Mouse (Mus musculus): ENCODE data around the gene Auts2. TPM values are rescaled to one million over a fixed set of nuclear protein-coding genes. Genes with fewer than 3 reads are reported as not detected.
A peak's percentile ranks its signal among the peaks of the same experiment; 100 is the strongest.

The Auts2 gene
- polyA plus RNA-seq, 1 experiment: 9.2 TPM

DNA sequence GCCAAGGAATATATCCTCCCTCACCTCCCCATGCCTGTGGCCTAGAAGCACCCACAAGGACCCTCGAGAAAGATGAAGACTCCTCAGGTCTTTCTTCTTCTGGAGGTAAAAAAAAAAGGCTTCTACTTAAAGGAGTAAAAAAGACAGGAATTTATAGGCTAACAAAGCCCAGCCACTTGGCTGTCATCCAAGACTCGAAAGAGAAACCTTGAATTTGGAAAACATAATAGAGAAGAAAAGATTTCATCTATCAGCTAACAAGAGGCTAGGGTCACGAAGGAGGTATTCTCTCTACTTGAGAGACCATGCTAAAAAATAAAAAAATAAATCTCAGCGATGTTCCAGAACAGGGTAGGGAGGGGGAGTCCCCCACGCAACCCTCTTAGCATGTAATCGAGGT, 793.9 kb downstream of the Auts2 start:
- no peaks in the 10 kb centered on the region for H3K27me3 ChIP-seq (replicated peaks; ENCODE audit: control insufficient read depth, insufficient read depth, low read length)
- TF ChIP-seq CTCF (conservative IDR thresholded peaks at IDR 0.05; ENCODE audit: insufficient read depth, insufficient read length, low read depth, low read length) (no peak), POLR2A (IDR thresholded peaks at IDR 0.05; ENCODE audit: low read depth, low read length) (no peak)
- 47% methylated on average over 6 of the region's 6 CpGs for WGBS
- DNase-seq: no peak
- no peak overlapping the region for H3K4me3 ChIP-seq (ENCODE audit: insufficient read depth, low read depth, low read length)
- H3K27ac ChIP-seq (ENCODE audit: insufficient read depth, low read depth, low read length): no peak overlapping the region
- no peaks in the 10 kb centered on the region for H3K36me3 ChIP-seq (ENCODE audit: control insufficient read depth, insufficient read depth, low read length)
- H3K4me1 ChIP-seq (ENCODE audit: control insufficient read depth, insufficient read depth, low read length): no peaks in the 10 kb centered on the region

GRCm38 (mm10) chr5:131743069-131743468, 800.1 kb downstream of the Auts2 start:
- TF ChIP-seq CTCF (conservative IDR thresholded peaks at IDR 0.05; ENCODE audit: insufficient read depth, insufficient read length, low read depth, low read length) (no peak), POLR2A (IDR thresholded peaks at IDR 0.05; ENCODE audit: low read depth, low read length) (no peak)
- Histone ChIP-seq H3K27me3 (replicated peaks; ENCODE audit: control insufficient read depth, insufficient read depth, low read length) (no peaks in the 10 kb centered on the region), H3K36me3 (ENCODE audit: control insufficient read depth, insufficient read depth, low read length) (no peaks in the 10 kb centered on the region), H3K27ac (ENCODE audit: insufficient read depth, low read depth, low read length) (no peak overlapping the region), H3K4me3 (ENCODE audit: insufficient read depth, low read depth, low read length) (no peak overlapping the region), H3K4me1 (ENCODE audit: control insufficient read depth, insufficient read depth, low read length) (no peaks in the 10 kb centered on the region)
- WGBS: 48% methylated on average over 8 of the region's 8 CpGs
- DNase-seq: no peak

DNA sequence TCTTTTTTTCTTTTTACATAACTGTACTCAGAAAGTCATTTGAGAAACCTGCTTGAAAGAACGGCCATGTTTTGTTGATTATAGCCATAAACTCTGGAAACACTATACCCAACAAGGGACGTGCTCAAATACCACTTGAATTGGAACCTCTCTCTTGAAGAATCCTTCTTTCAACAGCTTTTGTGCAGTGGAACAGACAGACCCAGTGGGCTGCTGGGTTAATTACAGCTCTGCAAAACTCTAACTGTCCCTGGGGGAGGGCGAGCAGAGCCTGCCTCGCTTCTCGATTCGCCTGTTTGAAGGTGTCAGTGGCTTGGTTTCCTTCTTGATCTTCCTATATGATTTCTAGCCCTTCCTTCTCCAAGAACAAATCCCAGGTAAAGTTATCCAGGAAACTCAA, 805.7 kb downstream of the Auts2 start:
- TF ChIP-seq POLR2A (IDR thresholded peaks at IDR 0.05; ENCODE audit: low read depth, low read length) (no peak), CTCF (conservative IDR thresholded peaks at IDR 0.05; ENCODE audit: insufficient read depth, insufficient read length, low read depth, low read length) (no peak)
- DNase-seq: no peak
- no peaks in the 10 kb centered on the region for H3K27me3 ChIP-seq (replicated peaks; ENCODE audit: control insufficient read depth, insufficient read depth, low read length)

DNA sequence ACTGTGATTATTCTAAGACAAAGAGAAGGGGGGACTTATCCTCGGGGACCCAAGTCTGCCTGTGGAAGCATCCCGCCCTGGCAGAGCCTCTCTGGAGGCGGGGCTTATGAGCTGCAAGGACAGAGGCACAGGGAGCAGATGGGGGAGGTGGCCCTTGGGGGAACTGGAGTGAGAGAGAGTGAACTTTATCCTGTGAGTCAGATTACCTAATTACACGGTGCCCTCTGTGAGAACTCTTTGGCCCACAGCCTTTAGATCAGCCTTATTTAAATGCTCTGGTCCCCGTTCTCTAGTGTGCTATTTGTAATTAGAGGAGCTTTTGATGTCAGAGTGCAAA, 809.9 kb downstream of the Auts2 start:
- H3K36me3 ChIP-seq (ENCODE audit: control insufficient read depth, insufficient read depth, low read length): no peaks in the 10 kb centered on the region
- 24% methylated on average over 5 of the region's 5 CpGs for WGBS
- no peak overlapping the region for H3K27ac ChIP-seq (ENCODE audit: insufficient read depth, low read depth, low read length)
- no peaks in the 10 kb centered on the region for H3K27me3 ChIP-seq (replicated peaks; ENCODE audit: control insufficient read depth, insufficient read depth, low read length)
- TF ChIP-seq CTCF (conservative IDR thresholded peaks at IDR 0.05; ENCODE audit: insufficient read depth, insufficient read length, low read depth, low read length) (no peak), POLR2A (IDR thresholded peaks at IDR 0.05; ENCODE audit: low read depth, low read length) (no peak)
- H3K4me3 ChIP-seq (ENCODE audit: insufficient read depth, low read depth, low read length): no peak overlapping the region
- DNase-seq: peak; percentile 87
- peaks cover 4% of the 10 kb centered on the region; the same call in 1 of the 2 replicates for H3K4me1 ChIP-seq (ENCODE audit: control insufficient read depth, insufficient read depth, low read length)

More for the DNA sequence above, 805.7 kb downstream of the Auts2 start:
- Histone ChIP-seq H3K4me1 (ENCODE audit: control insufficient read depth, insufficient read depth, low read length) (peaks cover 4% of the 10 kb centered on the region; the same call in 1 of the 2 replicates), H3K36me3 (ENCODE audit: control insufficient read depth, insufficient read depth, low read length) (no peaks in the 10 kb centered on the region), H3K27ac (ENCODE audit: insufficient read depth, low read depth, low read length) (no peak overlapping the region), H3K4me3 (ENCODE audit: insufficient read depth, low read depth, low read length) (no peak overlapping the region)
- WGBS: 82% methylated on average over 6 of the region's 6 CpGs

DNA sequence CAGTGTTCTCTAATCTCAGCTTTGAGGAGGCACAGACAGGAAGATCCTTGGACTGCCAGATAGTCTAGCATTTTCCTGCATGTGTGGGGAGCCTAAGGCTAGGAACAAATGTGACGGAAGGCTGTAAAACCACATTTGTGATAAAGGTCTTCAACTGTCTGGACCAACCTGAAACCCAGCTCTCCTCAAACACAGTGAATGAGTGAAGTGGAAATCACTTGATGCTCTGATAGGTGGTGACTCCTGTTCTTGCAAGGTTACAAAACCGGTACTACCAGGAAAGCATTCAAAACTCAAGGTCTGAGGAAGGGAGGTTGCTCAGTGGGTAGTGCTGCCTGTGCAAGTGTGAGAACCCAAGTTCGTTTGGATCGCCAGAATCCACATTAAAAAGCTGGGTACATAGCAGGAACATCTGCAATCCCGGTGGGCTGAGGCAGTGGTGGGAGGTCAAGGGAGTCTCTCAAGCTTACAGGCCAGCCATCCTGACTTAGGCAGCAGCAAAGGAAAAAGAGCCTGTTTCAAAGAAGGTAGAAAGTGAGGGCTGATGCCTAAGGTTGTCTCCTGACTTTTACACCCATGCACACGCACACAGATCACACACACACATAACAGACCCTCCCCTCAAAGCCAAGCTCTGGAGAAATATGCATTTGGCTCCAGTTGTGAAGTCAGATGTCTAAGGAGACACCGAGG, 810.4 kb downstream of the Auts2 start:
- WGBS: 56% methylated on average over 7 of the region's 7 CpGs

DNA sequence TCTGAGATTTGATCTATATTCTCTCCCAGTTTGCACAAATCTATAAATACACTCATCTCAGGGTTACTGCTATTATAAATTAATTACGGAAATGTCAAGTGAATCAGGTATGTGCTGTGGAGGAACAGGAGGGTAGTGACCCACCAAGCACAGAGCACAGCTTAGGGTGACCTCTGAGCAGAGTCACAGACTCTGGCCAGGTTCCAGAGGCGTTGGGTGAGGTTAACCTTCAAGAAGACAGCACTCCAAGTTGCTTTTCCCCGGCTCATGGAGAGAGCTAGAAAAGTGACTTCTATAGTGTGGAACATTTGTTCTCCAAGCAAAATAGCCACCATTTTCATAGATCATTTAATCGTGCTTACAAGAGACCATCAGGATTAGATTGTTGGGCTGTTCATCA, 813.7 kb downstream of the Auts2 start:
- Histone ChIP-seq H3K4me1 (ENCODE audit: control insufficient read depth, insufficient read depth, low read length) (peaks cover 4% of the 10 kb centered on the region; the same call in 1 of the 2 replicates), H3K36me3 (ENCODE audit: control insufficient read depth, insufficient read depth, low read length) (no peaks in the 10 kb centered on the region), H3K27ac (ENCODE audit: insufficient read depth, low read depth, low read length) (no peak overlapping the region), H3K4me3 (ENCODE audit: insufficient read depth, low read depth, low read length) (no peak overlapping the region), H3K27me3 (replicated peaks; ENCODE audit: control insufficient read depth, insufficient read depth, low read length) (no peaks in the 10 kb centered on the region)
- WGBS: 45% methylated on average over 4 of the region's 4 CpGs
- DNase-seq: peak; percentile 54
- TF ChIP-seq CTCF (conservative IDR thresholded peaks at IDR 0.05; ENCODE audit: insufficient read depth, insufficient read length, low read depth, low read length): no peak
- no peak for TF ChIP-seq POLR2A (IDR thresholded peaks at IDR 0.05; ENCODE audit: low read depth, low read length)

More for the DNA sequence above, 810.4 kb downstream of the Auts2 start:
- H3K4me1 ChIP-seq (ENCODE audit: control insufficient read depth, insufficient read depth, low read length): peaks cover 4% of the 10 kb centered on the region; the same call in 1 of the 2 replicates
- H3K4me3 ChIP-seq (ENCODE audit: insufficient read depth, low read depth, low read length): no peak overlapping the region
- H3K27me3 ChIP-seq (replicated peaks; ENCODE audit: control insufficient read depth, insufficient read depth, low read length): no peaks in the 10 kb centered on the region
- no peak for DNase-seq
- TF ChIP-seq CTCF (conservative IDR thresholded peaks at IDR 0.05; ENCODE audit: insufficient read depth, insufficient read length, low read depth, low read length) (no peak), POLR2A (IDR thresholded peaks at IDR 0.05; ENCODE audit: low read depth, low read length) (no peak)
- H3K27ac ChIP-seq (ENCODE audit: insufficient read depth, low read depth, low read length): no peak overlapping the region
- no peaks in the 10 kb centered on the region for H3K36me3 ChIP-seq (ENCODE audit: control insufficient read depth, insufficient read depth, low read length)

- WGBS: 91% methylated on average over 4 of the region's 4 CpGs
- Histone ChIP-seq H3K36me3 (ENCODE audit: control insufficient read depth, insufficient read depth, low read length) (no peaks in the 10 kb centered on the region), H3K4me3 (ENCODE audit: insufficient read depth, low read depth, low read length) (no peak overlapping the region), H3K27ac (ENCODE audit: insufficient read depth, low read depth, low read length) (no peak overlapping the region), H3K27me3 (replicated peaks; ENCODE audit: control insufficient read depth, insufficient read depth, low read length) (no peaks in the 10 kb centered on the region), H3K4me1 (ENCODE audit: control insufficient read depth, insufficient read depth, low read length) (no peaks in the 10 kb centered on the region)
- DNase-seq: no peak
- TF ChIP-seq CTCF (conservative IDR thresholded peaks at IDR 0.05; ENCODE audit: insufficient read depth, insufficient read length, low read depth, low read length) (no peak), POLR2A (IDR thresholded peaks at IDR 0.05; ENCODE audit: low read depth, low read length) (no peak)
Measured at GRCm38 (mm10) chr5:131727909-131728308, 815.2 kb downstream of the Auts2 start.

All from kidney, adult 2 months (tissue).